Mouse (Mus musculus) lung, postnatal 0 days (tissue): ENCODE results near the gene Dcakd.

ENCODE experiments used
- CTCF ChIP-seq: IDR thresholded peaks from 2 replicates; pipeline ENCODE4 v1.5.1; 2016; ENCODE audit warnings: antibody characterized with exemption, mild to moderate bottlenecking
- EP300 ChIP-seq: IDR thresholded peaks from 2 replicates; pipeline ENCODE4 v1.6.1; 2016; ENCODE audit warnings: antibody characterized with exemption, mild to moderate bottlenecking, control low read depth

- TF ChIP-seq CTCF (no peak), EP300 (no peak)
Observed at GRCm38 (mm10) chr11:103033030-103033429, 4.9 kb upstream of the Dcakd start.
